Mouse (Mus musculus) MEL (cell line): ENCODE results near the gene Olfr504. TPM values are rescaled to one million over a fixed set of nuclear protein-coding genes. Genes with fewer than 3 reads are reported as not detected.

ENCODE experiments used
- DNase-seq: peaks from one replicate; pipeline ENCODE4 v3.0.0; 2011; ENCODE audit warnings: low read depth, low spot score
- H3K27ac ChIP-seq: 2 replicates; pipeline ENCODE4 v1.5.1; 2012; ENCODE audit warnings: low read depth, mild to moderate bottlenecking, control low read depth, low read length, moderate library complexity; ENCODE audit not compliant: control insufficient read depth
- H3K27me3 ChIP-seq, 2 experiments: fragments of 150-350 bp in 1 of 2; sonication (generic) in 1 of 2; 2 replicates each; pipeline ENCODE4 v1.6.1; 2012; ENCODE audit warnings: low read length in 2 of 2, mild to moderate bottlenecking in 2 of 2, improper control_type of control experiment in 1 of 2, moderate library complexity in 1 of 2; ENCODE audit not compliant: insufficient read depth in 2 of 2, control insufficient read depth in 1 of 2
- H3K36me3 ChIP-seq, 2 experiments: 2 replicates each; pipeline ENCODE4 v1.6.1; 2012 to 2014; ENCODE audit warnings: low read length in 2 of 2, improper control_type of control experiment in 1 of 2, inconsistent platforms in 1 of 2, mild to moderate bottlenecking in 1 of 2; ENCODE audit not compliant: insufficient read depth in 2 of 2, control insufficient read depth in 1 of 2
- H3K4me1 ChIP-seq, 2 experiments: fragments of 150-350 bp in 1 of 2; sonication (generic) in 1 of 2; 2 replicates each; pipeline ENCODE4 v1.6.1; 2012; ENCODE audit warnings: low read length in 2 of 2, improper control_type of control experiment in 1 of 2, mild to moderate bottlenecking in 1 of 2; ENCODE audit not compliant: insufficient read depth in 2 of 2, control insufficient read depth in 1 of 2
- H3K4me3 ChIP-seq, 2 experiments: fragments of 150-350 bp in 1 of 2; sonication (generic) in 1 of 2; 2 replicates each; pipeline ENCODE4 v1.5.1; 2012; ENCODE audit warnings: low read depth in 2 of 2, low read length in 2 of 2, mild to moderate bottlenecking in 2 of 2, moderate library complexity in 2 of 2, control low read depth in 1 of 2, improper control_type of control experiment in 1 of 2; ENCODE audit not compliant: control insufficient read depth in 1 of 2, insufficient read depth in 1 of 2
- H3K79me2 ChIP-seq: 2 replicates; pipeline ENCODE4 v1.6.1; 2012; ENCODE audit warnings: mild to moderate bottlenecking, low read length, moderate library complexity; ENCODE audit not compliant: control insufficient read depth, poor library complexity, insufficient read depth
- H3K9ac ChIP-seq: 2 replicates; pipeline ENCODE4 v1.6.1; 2012; ENCODE audit warnings: low read depth, mild to moderate bottlenecking, control low read depth, low read length, moderate library complexity; ENCODE audit not compliant: control insufficient read depth, poor library complexity, severe bottlenecking
- H3K9me3 ChIP-seq: fragments of 150-350 bp; sonication (generic); replicated peaks from 2 replicates; pipeline ENCODE4 v1.6.1; 2012; ENCODE audit warnings: mild to moderate bottlenecking, low read length, improper control_type of control experiment, moderate library complexity; ENCODE audit not compliant: insufficient read depth
- CHD1 ChIP-seq: IDR thresholded peaks from 2 replicates; pipeline ENCODE4 v1.6.1; 2012; ENCODE audit warnings: low read depth, mild to moderate bottlenecking, inconsistent platforms, low read length, improper control_type of control experiment
- CHD2 ChIP-seq: IDR thresholded peaks from 2 replicates; pipeline ENCODE4 v1.6.1; 2011; ENCODE audit warnings: low read length, improper control_type of control experiment
- CTCF ChIP-seq, 3 experiments: IDR thresholded peaks in 2 of 3; conservative IDR thresholded peaks in 1 of 3; 2 replicates each; pipeline ENCODE4 v1.5.1; 2011 to 2012; ENCODE audit warnings: low read length in 3 of 3, low read depth in 2 of 3, mild to moderate bottlenecking in 2 of 3, improper control_type of control experiment in 1 of 3, inconsistent platforms in 1 of 3, mixed read lengths in 1 of 3, moderate library complexity in 1 of 3; ENCODE audit not compliant: control insufficient read depth in 1 of 3, insufficient read depth in 1 of 3, poor library complexity in 1 of 3, severe bottlenecking in 1 of 3
- EP300 ChIP-seq, 2 experiments: IDR thresholded peaks; 2 replicates each; pipeline ENCODE4 v1.6.1; 2011; ENCODE audit warnings: improper control_type of control experiment in 2 of 2, low read length in 2 of 2, low read depth in 1 of 2, mild to moderate bottlenecking in 1 of 2
- GABPA ChIP-seq: IDR thresholded peaks from 2 replicates; pipeline ENCODE4 v1.6.1; 2012; ENCODE audit warnings: low read depth, mild to moderate bottlenecking, inconsistent platforms, low read length, improper control_type of control experiment, moderate library complexity
- GATA1 ChIP-seq: IDR thresholded peaks from 2 replicates; pipeline ENCODE4 v1.6.1; 2011; ENCODE audit warnings: low read depth, low read length, improper control_type of control experiment
- JUND ChIP-seq: IDR thresholded peaks from 2 replicates; pipeline ENCODE4 v1.6.1; 2011; ENCODE audit warnings: low read depth, mild to moderate bottlenecking, improper control_type of control experiment, low read length
- MAFK ChIP-seq: IDR thresholded peaks from 2 replicates; pipeline ENCODE4 v1.6.1; 2011; ENCODE audit warnings: low read depth, mild to moderate bottlenecking, low read length, improper control_type of control experiment, borderline replicate concordance
- MAX ChIP-seq: IDR thresholded peaks from 2 replicates; pipeline ENCODE4 v1.6.1; 2011; ENCODE audit warnings: low read length, improper control_type of control experiment
- MAZ ChIP-seq: IDR thresholded peaks from 2 replicates; pipeline ENCODE4 v1.6.1; 2012; ENCODE audit warnings: low read depth, mild to moderate bottlenecking, inconsistent platforms, low read length, improper control_type of control experiment
- POLR2A ChIP-seq, 2 experiments: IDR thresholded peaks; 2 replicates each; pipeline ENCODE4 v1.6.1; 2011 to 2012; ENCODE audit warnings: low read length in 2 of 2, mild to moderate bottlenecking in 2 of 2, control low read depth in 1 of 2, improper control_type of control experiment in 1 of 2, low read depth in 1 of 2, moderate library complexity in 1 of 2; ENCODE audit not compliant: control insufficient read depth in 1 of 2, insufficient read depth in 1 of 2, poor library complexity in 1 of 2
- POLR2AphosphoS5 ChIP-seq: IDR thresholded peaks from 2 replicates; pipeline ENCODE4 v1.6.1; 2012; ENCODE audit warnings: low read depth, borderline replicate concordance, mild to moderate bottlenecking, inconsistent platforms, low read length, moderate library complexity, mixed read lengths
- RCOR1 ChIP-seq: IDR thresholded peaks from 2 replicates; pipeline ENCODE4 v1.6.1; 2012; ENCODE audit warnings: low read depth, mild to moderate bottlenecking, inconsistent platforms, low read length, improper control_type of control experiment
- SMC3 ChIP-seq: IDR thresholded peaks from 2 replicates; pipeline ENCODE4 v1.6.1; 2011; ENCODE audit warnings: low read depth, low read length, improper control_type of control experiment
- TAL1 ChIP-seq: IDR thresholded peaks from 2 replicates; pipeline ENCODE4 v1.6.1; 2012; ENCODE audit warnings: mild to moderate bottlenecking, inconsistent platforms, low read length, moderate library complexity, mixed read lengths
- TBP ChIP-seq: IDR thresholded peaks from 2 replicates; pipeline ENCODE4 v1.8.0; 2011; ENCODE audit warnings: low read depth, low read length, improper control_type of control experiment
- UBTF ChIP-seq: IDR thresholded peaks from 2 replicates; pipeline ENCODE4 v1.6.1; 2012; ENCODE audit warnings: low read depth, mild to moderate bottlenecking, inconsistent platforms, low read length, improper control_type of control experiment, moderate library complexity, borderline replicate concordance; ENCODE audit not compliant: insufficient read depth
- USF2 ChIP-seq, 2 experiments: IDR thresholded peaks; 2 replicates each; pipeline ENCODE4 v1.6.1; 2011 to 2012; ENCODE audit warnings: improper control_type of control experiment in 2 of 2, low read length in 2 of 2, borderline replicate concordance in 1 of 2, inconsistent platforms in 1 of 2, low read depth in 1 of 2, mild to moderate bottlenecking in 1 of 2; ENCODE audit not compliant: insufficient read depth in 1 of 2
- ZKSCAN1 ChIP-seq: IDR thresholded peaks from 2 replicates; pipeline ENCODE4 v1.6.1; 2012; ENCODE audit warnings: low read depth, mild to moderate bottlenecking, inconsistent platforms, low read length, improper control_type of control experiment, moderate library complexity
- ZNF384 ChIP-seq: IDR thresholded peaks from 2 replicates; pipeline ENCODE4 v1.6.1; 2012; ENCODE audit warnings: low read depth, mild to moderate bottlenecking, inconsistent platforms, low read length, improper control_type of control experiment
- polyA plus RNA-seq, 2 experiments: library from polyadenylated mRNA; stranded (reverse) in 1 of 2; unstranded in 1 of 2; fragments of >175 nt in 1 of 2; fragments of >200 nt in 1 of 2; gene quantifications; 2 replicates each; pipeline versions ENCODE4 v1.2.1 to v1.2.4; 2012; ENCODE audit warnings: low replicate concordance in 2 of 2, low read depth in 1 of 2; ENCODE audit not compliant: insufficient read length in 2 of 2, insufficient read depth in 1 of 2, missing spikeins in 1 of 2
- total RNA-seq: library from RNA; depleted of rRNA; stranded (reverse); fragments of 300-350 nt; gene quantifications from 2 replicates; pipeline ENCODE4 v1.2.3, GENCODE M21; 2012; rRNA removed

The Olfr504 gene
- total RNA-seq (not detected in 2 replicates), polyA plus RNA-seq (not detected)

GRCm38 (mm10) chr7:108565693-108566092 is at the start of gene Olfr504:
Gene Olfr504, minus strand, starts transcription at chr7:108565793.
- no peak for DNase-seq
- Histone ChIP-seq H3K36me3 (no peaks in the 10 kb centered on the region), H3K9me3 (no peaks in the 10 kb centered on the region), H3K4me1 (no peaks in the 10 kb centered on the region), H3K4me3 (no peak within 1 kb of the TSS), H3K27ac (no peak within 1 kb of the TSS)
- TF ChIP-seq TBP (no peak), POLR2A (IDR thresholded peaks at IDR 0.05; ENCODE audit: control insufficient read depth in 1 of 2, insufficient read depth in 1 of 2, low read depth in 1 of 2, low read length in 2 of 2, poor library complexity in 1 of 2) (no peak), MAZ (no peak), ZNF384 (no peak), CHD2 (no peak), UBTF (no peak), EP300 (IDR thresholded peaks at IDR 0.05; ENCODE audit: low read depth in 1 of 2, low read length in 2 of 2) (no peak), TAL1 (no peak), MAFK (no peak), SMC3 (no peak), GABPA (no peak)
- TF ChIP-seq, all 39 proteins: peak for 0
- no peaks in the 10 kb centered on the region for H3K79me2 ChIP-seq
- no peaks in the 10 kb centered on the region for H3K27me3 ChIP-seq
- H3K9ac ChIP-seq: no peak within 1 kb of the TSS

- Histone ChIP-seq H3K9me3 (no peaks in the 10 kb centered on the region), H3K9ac (no peak overlapping the region), H3K79me2 (no peaks in the 10 kb centered on the region), H3K27me3 (no peaks in the 10 kb centered on the region), H3K27ac (no peak overlapping the region), H3K4me1 (0 out of 4 replicates have a peak, but pooled peaks cover 0 to 2% of the 10 kb centered on the region in 2 experiments), H3K36me3 (no peaks in the 10 kb centered on the region; a peak in 1 of 4 replicates), H3K4me3 (no peak overlapping the region)
- no peak for DNase-seq
- no peak for TF ChIP-seq TAL1
- TF ChIP-seq USF2 (IDR thresholded peaks at IDR 0.05; ENCODE audit: borderline replicate concordance in 1 of 2, insufficient read depth in 1 of 2, low read depth in 1 of 2, low read length in 2 of 2): no peak
- no peak for TF ChIP-seq EP300 (IDR thresholded peaks at IDR 0.05; ENCODE audit: low read depth in 1 of 2, low read length in 2 of 2)
- TF ChIP-seq ZKSCAN1: no peak
- no peak for TF ChIP-seq TBP
- TF ChIP-seq MAX: no peak
- TF ChIP-seq JUND: no peak
- TF ChIP-seq MAFK: no peak
- TF ChIP-seq POLR2AphosphoS5: no peak
- no peak for TF ChIP-seq GATA1
- TF ChIP-seq CHD1: no peak
- TF ChIP-seq CTCF (IDR thresholded peaks at IDR 0.05 in 2 of 3, conservative IDR thresholded peaks at IDR 0.05 in 1 of 3; ENCODE audit: control insufficient read depth in 1 of 3, insufficient read depth in 1 of 3, low read depth in 2 of 3, low read length in 3 of 3, poor library complexity in 1 of 3, severe bottlenecking in 1 of 3): no peak
- TF ChIP-seq RCOR1: no peak
- no peak for TF ChIP-seq UBTF
These were observed 48.5 kb upstream of the Olfr504 start for GRCm38 (mm10) chr7:108614110-108614509.
